Mouse (Mus musculus) urinary bladder, postnatal 14 days (tissue): ENCODE measurements around the gene Ppp2r5c.

ENCODE experiments used
- DNase-seq: peaks from one replicate; pipeline ENCODE4 v3.0.0; 2021; ENCODE audit warnings: low spot score

The Ppp2r5c gene

GRCm38 (mm10) chr12:110556861-110557628 is 110.1 kb downstream of the Ppp2r5c start:
- peak; percentile 70 for DNase-seq

GRCm38 (mm10) chr12:110558175-110558574 is 111.3 kb downstream of the Ppp2r5c start:
- no peak for DNase-seq

GRCm38 (mm10) chr12:110563383-110563782 is 116.5 kb downstream of the Ppp2r5c start:
- no peak for DNase-seq

GRCm38 (mm10) chr12:110564848-110565247 is 117.9 kb downstream of the Ppp2r5c start:
- DNase-seq: no peak

- no peak for DNase-seq
These were observed 119.4 kb downstream of the Ppp2r5c start for GRCm38 (mm10) chr12:110566366-110566765.

GRCm38 (mm10) chr12:110571050-110571449 is 124.1 kb downstream of the Ppp2r5c start:
- no peak for DNase-seq

- DNase-seq: no peak
These were observed 125.4 kb downstream of the Ppp2r5c start for GRCm38 (mm10) chr12:110572351-110572750.

- DNase-seq: no peak
These were observed 126.7 kb downstream of the Ppp2r5c start for GRCm38 (mm10) chr12:110573635-110574034.

GRCm38 (mm10) chr12:110575926-110576325 is 129.0 kb downstream of the Ppp2r5c start:
- no peak for DNase-seq

GRCm38 (mm10) chr12:110578333-110578732 is 131.4 kb downstream of the Ppp2r5c start:
- no peak for DNase-seq

- DNase-seq: no peak
These were observed 141.7 kb downstream of the Ppp2r5c start for GRCm38 (mm10) chr12:110588622-110589021.

- no peak for DNase-seq
These were observed 143.9 kb downstream of the Ppp2r5c start for GRCm38 (mm10) chr12:110590804-110591259.

GRCm38 (mm10) chr12:110591260-110591883 is 144.5 kb downstream of the Ppp2r5c start:
- DNase-seq: peak; percentile 99

- peak; percentile 65 for DNase-seq
These were observed 151.6 kb downstream of the Ppp2r5c start for GRCm38 (mm10) chr12:110598527-110598926.

- DNase-seq: no peak
These were observed 152.9 kb downstream of the Ppp2r5c start for GRCm38 (mm10) chr12:110599791-110600190.

- no peak for DNase-seq
These were observed 153.5 kb downstream of the Ppp2r5c start for GRCm38 (mm10) chr12:110600225-110600991.

- DNase-seq: peak; percentile 95
These were observed 154.6 kb downstream of the Ppp2r5c start, which contains the start of gene Dync1h1 for GRCm38 (mm10) chr12:110601241-110602218. Gene Dync1h1 (plus strand): TSS chr12:110601452.

- DNase-seq: no peak
These were observed 159.2 kb downstream of the Ppp2r5c start for GRCm38 (mm10) chr12:110606161-110606560.

GRCm38 (mm10) chr12:110606676-110607075 is 159.8 kb downstream of the Ppp2r5c start:
- no peak for DNase-seq

- DNase-seq: peak; percentile 84
These were observed 161.7 kb downstream of the Ppp2r5c start for GRCm38 (mm10) chr12:110608460-110609152.

- no peak for DNase-seq
These were observed 162.2 kb downstream of the Ppp2r5c start for GRCm38 (mm10) chr12:110609153-110609497.
